Mouse (Mus musculus) NIH3T3 (cell line): ENCODE measurements around the gene Ddit4l.
"Not testable (repeated sequence)": the region's sequence is repeated elsewhere in the genome, so short reads cannot be mapped to it uniquely, and the experiment has no call there.

ENCODE experiments used
- DNase-seq: peaks from one replicate; pipeline ENCODE4 v3.0.0-alpha.2; 2012; ENCODE audit warnings: low read depth

The Ddit4l gene

DNA sequence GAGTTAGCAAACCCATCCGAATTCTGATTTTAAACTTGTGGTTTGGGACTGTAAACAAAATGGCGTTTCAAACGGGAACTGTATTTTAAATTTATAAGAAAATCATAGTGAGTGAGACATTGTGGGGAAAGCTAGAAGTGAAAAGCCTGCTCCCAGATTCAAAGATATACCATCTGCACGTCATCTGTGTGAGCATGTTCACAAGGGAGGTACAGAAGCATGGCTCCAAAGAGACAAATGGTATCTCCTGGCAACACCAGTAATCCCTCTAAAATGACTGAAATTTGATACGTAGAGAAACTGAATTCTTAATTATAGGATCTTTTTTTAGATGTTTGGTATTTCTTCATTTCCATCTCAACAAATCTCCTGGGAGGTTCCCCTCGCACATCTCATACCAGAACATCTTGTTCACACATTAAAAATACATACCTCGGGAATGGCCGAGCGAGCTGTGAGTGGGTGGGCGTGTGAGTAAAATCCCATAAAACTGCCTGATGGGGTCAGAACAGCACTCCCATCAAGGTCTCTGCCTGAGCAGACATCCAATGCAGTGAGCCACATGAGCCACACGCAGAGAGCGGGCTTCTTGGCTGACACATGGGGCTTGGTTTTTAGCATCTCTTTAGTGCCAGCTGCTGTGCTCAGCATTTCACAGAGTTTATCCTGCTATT is 26.2 kb downstream of the Ddit4l start:
- DNase-seq: no peak

DNA sequence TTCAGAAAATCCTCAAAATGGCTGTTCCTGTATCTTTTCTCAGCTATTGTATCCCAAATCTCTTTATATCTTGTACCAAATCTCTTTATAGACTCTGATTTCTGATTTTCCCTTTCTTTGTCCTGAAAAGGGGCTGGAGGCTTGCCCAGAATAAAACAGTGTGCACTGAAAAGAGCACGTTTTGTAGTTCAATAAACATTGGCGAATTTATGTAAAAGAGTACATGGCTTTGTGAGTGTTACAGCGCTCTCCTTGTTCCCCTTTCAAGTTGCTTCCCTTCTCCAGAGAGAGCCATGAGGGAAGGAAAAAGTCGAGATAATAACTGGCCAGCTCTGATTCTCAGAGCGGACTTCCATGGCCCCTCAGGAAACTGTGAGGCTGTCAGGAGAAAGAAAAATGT is 27.7 kb downstream of the Ddit4l start:
- no peak for DNase-seq

DNA sequence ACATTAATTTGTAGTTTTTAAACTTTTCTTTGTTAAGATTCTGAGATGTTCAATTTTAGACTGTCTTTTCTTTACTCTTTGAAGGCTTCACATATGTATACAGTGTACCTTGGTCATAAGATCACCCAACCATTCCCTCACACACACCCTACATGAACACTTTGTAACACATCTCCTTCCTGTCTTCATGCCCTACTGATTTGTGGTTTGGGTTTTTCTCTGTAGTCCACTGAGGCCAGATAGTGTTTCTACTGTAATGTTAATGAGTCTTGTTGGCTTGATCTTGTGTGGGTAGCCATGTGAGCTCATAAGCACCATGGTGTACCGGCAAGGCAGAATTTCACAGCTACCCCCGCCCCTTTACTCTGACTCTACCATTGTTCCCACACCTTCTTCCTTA is 31.4 kb downstream of the Ddit4l start:
- no peak for DNase-seq

DNA sequence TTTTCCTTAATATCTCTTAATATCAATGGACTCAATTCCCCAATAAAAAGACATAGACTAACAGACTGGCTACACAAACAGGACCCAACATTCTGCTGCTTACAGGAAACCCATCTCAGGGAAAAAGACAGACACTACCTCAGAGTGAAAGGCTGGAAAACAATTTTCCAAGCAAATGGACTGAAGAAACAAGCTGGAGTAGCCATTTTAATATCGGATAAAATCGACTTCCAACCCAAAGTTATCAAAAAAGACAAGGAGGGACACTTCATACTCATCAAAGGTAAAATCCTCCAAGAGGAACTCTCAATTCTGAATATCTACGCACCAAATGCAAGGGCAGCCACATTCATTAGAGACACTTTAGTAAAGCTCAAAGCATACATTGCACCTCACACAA is 49.8 kb downstream of the Ddit4l start, which contains the start of gene Gm21962:
Gene Gm21962, plus strand, starts transcription at position 301 of the 400 bp plus-strand sequence.
- DNase-seq: not testable (repeated sequence)
